Mouse (Mus musculus) gastrocnemius, postnatal 10 days (tissue): ENCODE results near the gene Plxna4. TPM values are rescaled to one million over a fixed set of nuclear protein-coding genes. Genes with fewer than 3 reads are reported as not detected.

Experiments
- DNase-seq: peaks from one replicate; pipeline ENCODE4 v3.0.0; 2021; ENCODE audit warnings: mixed read lengths
- total RNA-seq, 2 experiments: library from RNA; stranded (reverse); gene quantifications; 2 replicates each; pipeline ENCODE4 v1.2.3; 2021

Gene Plxna4
- total RNA-seq, 2 experiments from 2014 or later = 6.2 to 6.4 TPM

GRCm38 (mm10) chr6:32251674-32252073, 336.3 kb downstream of the Plxna4 start:
- DNase-seq = no peak

- no peak for DNase-seq
Measured at GRCm38 (mm10) chr6:32246036-32246435, 342.0 kb downstream of the Plxna4 start.

GRCm38 (mm10) chr6:32243040-32243439, 345.0 kb downstream of the Plxna4 start:
- DNase-seq = no peak

DNA sequence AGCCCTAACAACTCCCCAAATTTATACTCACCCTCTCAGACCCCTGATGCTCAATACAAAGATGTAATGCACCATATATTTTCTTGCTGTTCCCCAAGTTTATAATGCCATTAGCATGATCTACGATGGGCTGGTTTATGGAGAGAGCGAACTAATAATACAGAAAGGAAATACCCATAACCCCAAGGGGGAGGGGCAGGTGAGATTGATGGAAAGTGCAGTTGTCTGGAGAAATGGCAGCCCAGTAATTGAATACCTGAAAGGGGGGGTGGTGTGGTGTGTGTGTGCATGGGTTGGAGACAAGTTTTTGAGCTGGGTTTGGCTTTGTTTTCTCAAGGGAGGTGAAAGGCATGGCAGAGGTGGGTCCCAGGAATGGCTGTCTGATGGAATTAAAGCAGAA, 356.6 kb downstream of the Plxna4 start:
- DNase-seq = no peak

DNA sequence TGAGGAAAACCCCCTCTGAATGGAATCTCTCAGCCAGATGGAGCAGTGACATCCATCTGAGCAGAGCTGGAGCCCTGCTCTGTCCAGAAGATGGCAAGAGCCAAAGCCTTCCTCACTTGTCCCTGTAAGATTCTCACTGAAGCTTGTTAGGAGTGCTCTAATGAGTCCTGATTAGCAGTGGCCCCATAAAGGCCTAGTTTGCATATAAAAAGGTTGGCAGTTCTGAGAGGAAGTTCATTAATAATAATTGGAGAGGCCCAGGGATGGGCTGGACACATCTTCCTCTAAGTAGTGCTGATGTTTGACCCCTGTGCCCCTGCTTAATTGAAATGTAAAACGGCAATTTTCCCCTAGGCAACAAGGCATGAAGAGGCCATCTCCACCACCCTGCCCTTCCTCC, 361.4 kb downstream of the Plxna4 start:
- no peak for DNase-seq

- no peak for DNase-seq
Measured at GRCm38 (mm10) chr6:32224007-32224703, 363.8 kb downstream of the Plxna4 start.

DNA sequence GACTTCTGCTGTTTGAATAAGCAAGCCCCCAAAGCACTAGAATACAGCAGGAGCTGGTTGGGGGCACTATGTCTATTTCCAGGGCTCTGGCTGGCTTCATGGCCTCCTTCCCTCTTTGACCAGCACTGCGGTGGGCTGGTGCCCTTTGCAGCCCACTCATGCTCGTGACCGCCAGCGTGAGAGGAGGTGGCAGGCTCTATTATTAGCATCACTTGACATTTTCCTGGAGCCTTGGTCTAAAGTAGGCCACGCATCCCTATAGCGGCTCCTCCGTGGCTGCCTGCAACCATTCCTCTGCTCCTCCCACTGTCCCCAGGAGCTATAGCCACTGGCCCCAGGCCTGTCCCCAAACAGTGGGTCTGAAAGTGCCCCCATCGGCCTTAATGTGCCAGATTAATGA, 367.2 kb downstream of the Plxna4 start:
- no peak for DNase-seq

GRCm38 (mm10) chr6:32218544-32218943, 369.4 kb downstream of the Plxna4 start:
- no peak for DNase-seq

- no peak for DNase-seq
Measured at GRCm38 (mm10) chr6:32212439-32212838, 375.6 kb downstream of the Plxna4 start.

DNA sequence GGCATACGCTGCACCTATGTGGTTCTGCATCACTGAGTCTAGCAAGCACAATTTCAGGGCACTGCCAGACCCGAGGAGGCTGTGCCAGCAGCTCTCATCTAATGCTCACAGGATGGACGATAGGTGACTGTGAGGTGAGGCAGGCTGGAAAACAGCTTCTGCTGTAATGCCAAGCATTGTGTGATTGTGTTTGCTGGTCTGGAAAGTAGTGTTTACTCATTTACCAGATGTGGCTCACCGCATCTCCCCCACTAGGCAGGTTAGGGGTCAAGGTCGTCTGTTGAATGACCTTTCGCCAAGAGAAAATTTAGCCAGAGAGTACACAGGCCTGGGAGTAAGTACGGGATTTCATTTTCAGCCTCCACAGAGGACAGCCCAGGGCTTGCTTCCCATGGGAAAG, 377.9 kb downstream of the Plxna4 start:
- no peak for DNase-seq

GRCm38 (mm10) chr6:32208951-32209350, 379.0 kb downstream of the Plxna4 start:
- DNase-seq = no peak

DNA sequence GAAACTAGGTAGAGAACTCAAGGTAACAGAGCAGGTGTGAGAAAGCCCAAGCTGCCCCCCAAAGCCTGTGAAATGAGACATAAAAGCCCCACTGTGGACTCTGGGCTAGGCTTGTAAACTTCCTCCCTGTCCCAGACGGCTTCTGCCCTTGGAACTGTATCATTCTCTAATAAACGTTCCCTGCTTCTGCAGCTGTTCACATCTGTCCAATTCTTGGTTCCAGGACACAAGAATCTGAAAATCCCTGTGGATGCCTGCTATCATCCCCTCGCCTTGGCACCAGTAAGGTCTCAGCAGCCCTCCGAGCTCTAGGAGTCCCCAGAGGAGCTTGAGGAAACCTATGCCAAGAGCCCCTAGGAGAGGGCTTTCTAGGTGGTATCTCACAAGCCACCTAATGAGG, 383.7 kb downstream of the Plxna4 start:
- no peak for DNase-seq

DNA sequence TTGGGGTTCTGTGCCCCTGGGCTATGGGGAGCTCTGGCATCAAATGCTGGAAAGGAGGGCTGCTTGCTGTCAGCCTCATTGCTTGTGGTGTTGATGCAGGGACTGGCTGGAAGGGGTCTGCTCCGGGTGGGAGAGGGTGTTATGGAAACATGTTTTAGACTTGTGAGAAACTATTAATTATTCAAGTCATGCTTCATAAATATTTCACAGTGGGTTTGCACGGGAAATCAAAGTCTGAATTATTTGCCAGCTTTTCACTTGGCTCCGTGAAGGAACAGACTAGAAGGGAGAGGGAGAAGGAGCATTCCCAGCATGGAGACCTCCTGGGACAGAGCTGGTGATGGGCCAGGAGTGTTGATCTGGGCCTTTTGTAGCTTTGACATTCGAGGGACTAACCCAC, 384.6 kb downstream of the Plxna4 start:
- no peak for DNase-seq

DNA sequence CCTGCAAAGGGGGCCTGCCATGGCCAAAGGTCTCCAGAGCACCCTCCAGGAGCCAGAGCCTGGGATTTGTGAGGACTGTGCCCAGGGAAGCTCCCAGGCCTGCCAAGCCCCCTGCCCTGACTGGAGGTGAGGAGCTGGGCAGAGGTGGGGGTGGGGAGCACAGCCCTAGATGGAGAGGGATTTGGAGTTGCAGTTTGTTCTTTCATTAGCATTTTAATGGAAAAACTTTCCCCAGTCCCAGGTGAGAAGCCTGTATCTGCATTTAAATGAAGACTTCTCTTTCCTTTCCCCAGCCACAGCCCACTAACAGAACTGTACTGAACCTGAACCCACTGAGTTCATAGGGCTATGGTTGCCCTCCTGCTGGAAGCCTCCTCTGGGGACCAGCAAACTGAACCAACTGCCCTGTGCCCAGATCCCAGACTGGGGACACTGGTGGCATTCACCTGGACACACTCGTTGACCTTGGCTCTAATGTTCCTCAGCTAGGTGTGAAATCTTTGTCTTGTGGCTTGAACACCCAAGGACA, 385.3 kb downstream of the Plxna4 start:
- DNase-seq = no peak

DNA sequence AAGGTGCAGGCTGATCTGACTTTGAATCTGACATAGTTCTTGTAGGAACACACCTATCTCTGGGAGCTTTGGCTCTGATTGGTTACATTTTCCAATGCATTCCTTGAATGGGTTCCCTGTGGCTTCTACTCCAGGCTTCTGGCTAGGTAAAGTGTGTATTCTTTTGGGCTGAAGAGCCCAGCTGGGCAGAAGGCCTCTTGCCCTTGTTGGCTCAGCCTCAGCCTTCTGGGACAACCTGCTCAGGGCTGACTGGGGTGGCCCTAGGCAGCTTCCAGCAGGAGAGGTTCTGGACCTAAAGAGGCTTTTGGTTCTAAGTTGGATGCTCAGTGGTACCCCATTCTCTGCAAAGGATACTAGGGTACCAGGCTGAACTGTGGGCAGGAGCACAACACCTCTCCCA, 386.5 kb downstream of the Plxna4 start:
- DNase-seq = no peak

GRCm38 (mm10) chr6:32199616-32200015, 388.4 kb downstream of the Plxna4 start:
- DNase-seq = no peak

GRCm38 (mm10) chr6:32196913-32197312, 391.1 kb downstream of the Plxna4 start:
- no peak for DNase-seq

DNA sequence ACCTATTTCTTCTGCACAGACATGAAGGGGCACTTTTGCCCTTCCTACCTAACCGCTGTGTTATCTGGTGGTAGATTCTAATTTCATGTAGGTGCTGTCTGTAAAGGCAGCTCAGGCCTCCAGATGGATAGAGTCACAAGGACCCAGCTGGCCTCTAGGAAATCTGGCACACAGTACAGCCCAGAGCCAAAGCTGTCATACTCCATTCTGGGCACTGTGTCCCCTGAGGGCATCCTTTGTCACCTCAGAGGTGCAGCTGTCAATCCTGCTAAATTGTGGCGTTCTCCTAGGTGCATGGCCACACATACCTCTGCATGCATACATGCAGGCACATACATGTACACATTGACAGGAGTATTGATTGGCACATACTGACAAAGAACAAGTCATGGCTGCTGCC, 394.9 kb downstream of the Plxna4 start:
- DNase-seq = no peak

DNA sequence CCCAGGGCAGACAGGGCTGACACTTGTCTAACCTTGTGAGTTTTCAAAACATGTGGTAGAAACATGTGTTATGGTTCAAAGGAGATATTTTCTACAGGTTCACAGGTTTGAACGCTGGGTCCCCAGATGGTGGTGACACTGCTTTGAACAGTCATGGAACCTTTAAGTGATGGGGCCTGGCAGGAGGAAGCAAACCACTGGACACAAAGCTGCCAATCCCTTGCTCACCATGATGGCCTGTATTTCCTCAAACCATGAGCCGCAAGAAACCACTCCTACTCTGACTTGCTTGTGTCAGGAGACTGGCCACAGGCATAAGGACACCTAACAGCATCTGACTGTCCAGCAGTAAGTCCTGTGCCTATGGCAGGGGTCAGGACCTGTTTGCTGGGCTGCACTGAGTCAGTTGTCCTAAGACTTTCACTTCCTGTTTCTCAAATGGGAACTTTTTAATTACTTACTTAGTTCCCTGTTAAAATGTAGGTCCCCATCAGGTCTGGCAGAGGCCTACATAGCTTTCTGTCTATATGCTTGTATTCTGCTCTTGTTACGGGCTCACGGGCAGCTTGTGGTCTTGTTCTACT, 403.5 kb downstream of the Plxna4 start:
- DNase-seq = no peak

DNA sequence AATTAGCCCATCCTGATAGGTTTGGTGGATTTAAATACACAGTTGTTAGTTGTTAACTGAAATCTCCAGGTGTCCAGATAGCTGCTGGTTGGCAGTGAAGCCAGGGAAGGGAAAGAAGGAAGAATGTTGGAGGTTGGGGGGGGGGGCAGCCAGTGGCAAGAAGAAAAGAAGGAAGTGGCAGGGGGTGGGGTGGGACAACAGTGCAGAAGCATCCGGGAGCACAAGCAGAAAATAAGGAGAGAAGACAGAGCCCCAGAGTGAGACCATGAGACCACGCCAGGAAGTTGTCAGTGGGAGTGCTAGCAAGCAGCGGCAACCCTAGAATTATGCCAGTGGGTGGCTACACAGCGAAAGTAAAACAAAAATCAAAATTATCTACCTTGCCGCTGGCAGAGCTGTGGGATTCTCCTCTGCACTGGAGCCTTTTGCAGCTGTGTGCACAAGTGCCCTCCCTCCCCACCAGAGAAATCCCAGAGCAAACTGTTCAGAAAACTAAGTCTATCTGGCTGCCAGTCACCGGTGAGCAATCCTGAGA, 404.3 kb downstream of the Plxna4 start:
- DNase-seq = no peak

GRCm38 (mm10) chr6:32180012-32180358, 408.0 kb downstream of the Plxna4 start:
- DNase-seq = no peak

DNA sequence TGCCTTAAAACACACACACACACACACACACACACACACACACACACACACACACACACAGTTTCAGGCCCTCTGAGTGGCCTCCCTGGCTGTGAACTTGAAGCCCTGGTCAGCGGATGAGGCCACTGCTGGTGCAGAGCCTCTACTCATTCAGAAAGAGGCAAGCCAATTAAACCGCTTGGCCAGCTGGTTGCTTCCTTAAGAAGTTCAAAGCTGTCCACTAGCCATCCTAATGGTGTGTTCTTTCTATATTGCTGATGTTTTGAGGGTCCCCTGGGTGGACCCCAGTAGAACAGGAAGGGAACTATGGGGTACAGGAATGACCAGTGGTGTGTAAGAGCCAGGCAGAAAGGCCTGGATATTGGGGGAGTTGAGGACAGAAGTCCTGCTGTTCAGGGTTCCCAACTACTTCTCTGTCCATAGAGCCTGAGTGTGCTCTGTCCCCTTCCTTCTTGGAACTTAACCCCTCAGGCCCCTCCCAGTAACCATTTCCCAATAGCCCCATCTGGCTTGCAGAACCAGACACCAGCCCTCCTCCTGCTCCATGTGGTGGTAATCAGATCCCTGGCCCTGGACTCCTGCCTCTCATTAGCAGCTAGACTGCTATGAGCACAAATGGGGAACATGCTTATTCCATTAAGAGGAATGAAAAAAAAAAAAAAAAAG, 408.5 kb downstream of the Plxna4 start:
- no peak for DNase-seq

DNA sequence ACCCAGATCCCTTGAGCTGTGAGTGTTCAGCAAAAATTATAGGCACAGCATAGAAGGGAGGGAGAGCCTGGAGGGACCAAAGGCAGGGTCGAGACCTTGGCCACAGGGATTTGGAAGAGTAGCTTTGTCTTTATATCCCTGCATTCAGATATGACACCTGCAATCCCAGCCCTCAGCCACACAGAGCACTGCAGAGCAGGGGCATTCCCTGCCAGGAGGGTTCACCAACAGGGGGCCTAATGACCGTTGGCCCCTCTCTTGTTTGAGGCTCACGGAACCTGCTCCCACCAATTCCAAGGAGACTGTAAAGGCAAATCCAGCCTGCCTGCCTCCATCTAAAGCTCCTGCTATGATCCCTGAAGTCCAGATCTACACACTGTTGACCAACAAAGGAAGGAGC, 410.1 kb downstream of the Plxna4 start:
- no peak for DNase-seq
